Mouse (Mus musculus) naive thymus-derived CD4-positive, alpha-beta T cell, adult 2 months (primary cell): ENCODE measurements around the gene Astn2.

ENCODE experiments used
- DNase-seq: peaks from one replicate; pipeline ENCODE4 v3.0.0-alpha.2; 2011; ENCODE audit warnings: low read depth

Astn2 gene

DNA sequence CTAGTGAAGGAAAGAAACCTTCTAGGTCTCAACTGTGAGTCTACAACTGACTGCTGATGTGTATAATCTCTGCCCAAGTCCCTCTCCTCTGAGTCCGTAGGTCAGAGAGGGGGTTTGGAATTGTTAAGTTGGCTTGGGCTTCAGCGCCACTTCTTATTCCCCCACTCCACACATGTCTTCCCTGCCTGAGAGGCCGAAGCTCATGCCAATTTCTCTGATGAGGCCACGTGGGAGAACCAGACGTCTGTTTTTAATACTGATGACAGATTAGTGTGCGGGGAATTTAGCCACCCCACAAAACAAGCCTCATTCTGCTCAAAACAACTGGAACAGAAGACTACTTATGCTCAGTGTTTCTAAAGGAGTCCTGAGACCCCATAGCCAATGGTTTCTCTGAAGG is 872.8 kb downstream of the Astn2 start:
- no peak for DNase-seq

DNA sequence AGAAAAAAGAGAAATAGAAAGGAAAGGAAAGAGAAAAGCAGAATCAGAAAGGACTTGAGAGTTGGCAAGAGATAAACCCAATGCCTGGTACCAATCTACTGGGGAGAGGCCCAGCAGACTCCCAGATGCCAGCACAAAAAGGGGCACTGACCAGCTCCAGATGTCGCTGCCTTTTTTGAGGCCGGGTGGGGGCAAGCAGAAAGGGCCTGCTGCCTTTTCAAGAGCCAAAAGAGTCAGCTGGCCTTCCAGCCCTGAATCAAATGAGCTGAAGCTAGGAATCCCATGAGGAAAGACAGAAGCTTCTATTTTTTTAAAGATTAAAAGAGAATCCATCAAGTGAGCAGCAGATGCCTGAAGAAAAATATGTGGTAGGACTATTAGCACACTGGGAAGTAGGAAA is 873.5 kb downstream of the Astn2 start:
- no peak for DNase-seq

DNA sequence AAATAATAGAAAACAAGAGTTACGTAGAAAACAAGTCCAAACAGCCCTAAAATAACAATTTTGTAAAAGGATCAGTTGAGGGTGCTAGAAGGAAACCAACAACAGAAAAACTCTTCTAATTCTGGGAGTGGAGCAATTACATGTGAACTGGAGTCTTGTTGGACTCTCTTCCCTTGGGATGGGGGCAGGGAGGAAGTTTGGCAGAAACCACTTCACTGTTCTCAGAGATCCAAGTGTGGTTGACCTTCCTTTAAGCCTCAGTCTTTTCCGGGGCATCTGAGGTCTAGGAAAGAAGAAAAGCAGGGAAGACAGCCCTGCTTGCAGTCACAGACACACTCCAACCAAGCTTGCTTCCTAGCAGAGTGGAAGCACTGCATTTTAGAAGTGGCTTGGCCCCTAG is 896.3 kb downstream of the Astn2 start:
- DNase-seq = no peak

DNA sequence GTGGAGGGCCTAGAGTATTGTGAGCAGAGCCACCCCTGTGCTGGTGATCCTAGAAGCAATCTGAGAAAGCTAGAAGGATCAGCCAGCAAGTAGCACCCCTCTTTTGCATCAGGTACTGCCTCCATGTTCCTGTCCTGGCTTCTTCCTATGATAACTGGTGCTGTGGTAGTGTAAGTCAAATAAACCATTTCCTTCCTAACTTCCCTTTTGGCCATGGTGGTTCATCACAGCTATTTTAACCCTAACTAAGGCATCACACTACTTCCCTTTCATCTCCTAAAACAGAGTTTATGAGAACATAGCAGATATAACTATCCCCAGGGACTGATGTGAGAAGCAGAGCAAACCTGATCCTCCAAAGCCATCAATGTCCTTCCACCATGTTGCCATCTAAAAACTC is 897.5 kb downstream of the Astn2 start:
- no peak for DNase-seq

DNA sequence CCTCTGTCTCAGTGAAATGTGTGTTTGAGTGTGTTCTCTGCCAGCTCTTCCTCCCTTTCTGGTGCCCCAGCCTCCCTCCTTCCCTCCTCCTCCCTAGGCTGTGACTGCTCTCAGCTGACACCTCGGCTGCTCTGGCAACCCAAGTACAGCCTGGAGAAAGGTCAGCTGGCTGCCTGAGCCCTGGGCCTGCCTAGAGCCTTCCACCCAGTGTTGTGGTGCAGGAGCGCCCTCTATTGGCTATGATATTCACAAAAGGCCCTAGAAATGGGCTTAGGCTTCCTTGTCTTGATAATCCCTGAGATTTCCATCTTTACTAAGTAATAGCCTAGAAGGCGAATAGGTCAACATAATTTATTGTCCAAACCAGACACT is 908.0 kb downstream of the Astn2 start:
- DNase-seq = no peak

DNA sequence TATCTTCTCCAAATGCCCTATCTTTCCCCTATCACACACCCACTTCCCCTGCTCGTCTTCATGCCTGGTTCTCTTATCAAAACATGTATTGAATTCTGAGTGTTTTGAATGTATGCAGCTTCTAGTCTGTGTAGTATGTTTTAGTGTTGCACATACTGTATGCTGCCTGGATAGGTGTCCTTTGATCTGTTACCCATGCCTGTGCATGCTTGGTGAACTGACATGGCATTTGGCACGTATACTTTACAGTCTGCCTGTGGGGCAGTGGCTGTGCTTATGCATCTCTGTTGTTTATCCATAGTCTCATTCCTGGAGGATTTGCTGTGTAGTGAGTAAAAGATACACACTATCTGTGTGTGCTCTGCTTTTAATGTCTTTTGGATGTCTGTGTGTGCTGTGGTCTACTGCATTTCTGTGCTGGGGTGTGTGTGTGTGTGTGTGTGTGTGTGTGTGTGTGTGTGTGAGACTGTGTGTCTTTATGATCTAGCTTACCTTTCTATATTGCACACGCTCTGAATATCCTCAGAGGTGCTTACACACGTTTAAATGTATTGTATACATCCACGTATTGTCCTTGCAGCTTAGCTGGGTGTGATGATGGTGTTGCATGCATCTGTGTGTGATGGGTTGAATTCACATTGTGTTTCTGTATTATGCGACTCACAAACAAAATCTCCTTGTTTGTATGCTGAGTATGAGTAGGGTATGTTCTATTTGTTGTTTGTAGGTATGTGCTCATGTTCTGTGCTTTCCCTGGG is 908.5 kb downstream of the Astn2 start:
- DNase-seq = no peak

DNA sequence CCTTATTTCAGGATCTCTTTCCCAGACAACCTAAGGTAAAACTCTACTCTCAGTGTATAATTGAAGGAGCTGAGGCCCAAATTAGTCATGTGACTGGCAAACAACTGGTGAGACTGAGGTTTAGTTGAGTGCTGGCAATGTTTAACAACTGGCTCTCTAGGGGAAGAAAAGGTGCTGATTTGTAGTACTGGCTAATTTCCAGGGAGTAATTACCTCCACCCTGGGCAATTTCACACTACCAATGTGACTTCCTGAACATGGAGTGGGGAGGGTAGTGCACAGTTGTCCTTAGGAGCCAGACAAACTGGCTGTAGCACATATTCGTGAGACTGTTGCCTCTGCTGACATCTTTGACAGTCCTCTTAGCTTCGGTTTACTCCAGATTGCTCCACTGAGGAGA is 912.9 kb downstream of the Astn2 start:
- DNase-seq = no peak

DNA sequence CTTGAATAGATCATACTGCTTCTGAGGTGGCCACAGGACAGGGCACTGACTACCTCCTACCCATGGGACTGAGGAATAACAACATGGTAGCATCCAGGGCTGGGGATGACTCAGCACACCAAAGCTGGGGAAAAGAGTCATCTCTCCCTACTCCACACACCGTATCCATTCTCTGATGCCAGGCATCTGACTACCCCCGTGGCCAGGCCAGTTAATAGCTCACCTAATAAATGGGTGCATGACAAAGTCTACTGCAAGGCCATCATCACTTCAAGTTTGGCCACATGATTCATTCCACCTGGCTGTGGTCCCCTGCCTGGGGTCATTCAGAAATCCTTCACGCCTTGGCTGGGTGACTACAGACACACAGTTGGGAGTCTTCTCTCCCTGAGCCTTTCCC is 914.7 kb downstream of the Astn2 start:
- DNase-seq = no peak

DNA sequence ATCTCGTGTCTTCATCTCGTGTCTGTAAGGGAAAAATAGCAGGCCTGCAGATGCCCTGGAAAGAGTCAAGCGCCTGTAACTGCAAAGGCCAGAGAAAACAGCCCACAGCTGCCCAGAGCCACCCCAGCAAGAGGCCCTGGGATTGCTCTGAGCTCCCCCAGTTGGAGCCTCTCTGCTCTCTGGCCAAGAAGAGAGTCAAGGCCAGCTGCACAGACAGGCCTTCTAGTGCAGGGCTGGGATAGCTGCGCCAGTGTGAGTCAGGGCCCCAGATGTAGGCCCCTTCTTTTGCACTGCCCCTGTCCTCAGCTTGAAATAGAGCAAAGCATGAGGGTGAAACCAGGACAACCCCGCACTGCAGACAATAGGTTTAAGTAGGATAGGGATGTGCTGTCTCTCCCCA is 922.8 kb downstream of the Astn2 start:
- DNase-seq = no peak

DNA sequence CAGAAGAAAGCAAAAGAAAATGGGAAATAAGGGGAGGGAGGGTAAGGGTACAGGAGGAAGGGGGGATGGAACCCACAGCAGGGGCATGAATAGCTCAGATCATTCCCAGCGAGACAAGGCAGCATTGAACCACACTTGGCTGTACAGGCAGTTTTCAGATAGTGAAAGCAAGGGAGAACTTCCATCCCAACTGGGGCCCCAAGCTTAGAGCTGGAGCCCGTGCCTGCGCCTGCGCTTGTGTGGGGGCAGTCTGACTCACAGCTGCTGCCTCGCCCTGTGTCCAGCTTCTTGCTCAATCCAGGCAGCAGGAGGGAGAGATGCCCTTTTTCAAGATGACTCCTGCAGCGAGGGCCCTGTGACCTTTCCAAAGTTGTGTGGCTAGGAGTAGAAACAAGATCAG is 927.3 kb downstream of the Astn2 start:
- DNase-seq = no peak

DNA sequence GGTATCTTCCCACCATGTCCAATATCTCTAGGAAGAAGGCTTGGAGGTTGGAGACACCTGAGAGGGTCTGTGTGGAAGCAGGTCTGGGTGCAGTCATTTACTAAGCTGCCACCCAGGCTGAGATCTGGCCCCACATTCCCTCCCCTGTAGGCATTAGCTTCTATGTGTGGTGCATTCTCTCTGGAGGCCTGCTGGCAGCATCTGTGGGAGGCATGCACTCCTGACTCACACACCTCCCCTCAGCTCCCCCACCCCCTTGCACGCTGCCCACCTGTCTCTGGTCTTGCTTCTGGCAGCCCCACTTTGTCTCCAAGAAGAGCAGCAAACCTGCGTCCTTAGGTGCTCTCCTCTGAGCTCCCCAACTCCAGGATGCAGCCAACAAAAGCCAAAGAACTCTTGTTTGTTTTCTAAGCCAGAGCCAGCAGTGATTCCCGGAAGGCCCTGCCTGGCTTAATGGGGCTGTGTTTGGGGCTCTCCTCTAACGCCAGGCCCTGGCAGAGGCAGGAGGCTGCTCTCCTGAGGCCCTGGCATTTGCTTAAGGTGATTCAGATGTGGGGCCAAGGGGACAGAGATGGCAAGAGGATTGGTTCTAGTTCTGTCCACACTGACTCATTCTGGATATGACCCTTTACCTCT is 928.4 kb downstream of the Astn2 start:
- no peak for DNase-seq

DNA sequence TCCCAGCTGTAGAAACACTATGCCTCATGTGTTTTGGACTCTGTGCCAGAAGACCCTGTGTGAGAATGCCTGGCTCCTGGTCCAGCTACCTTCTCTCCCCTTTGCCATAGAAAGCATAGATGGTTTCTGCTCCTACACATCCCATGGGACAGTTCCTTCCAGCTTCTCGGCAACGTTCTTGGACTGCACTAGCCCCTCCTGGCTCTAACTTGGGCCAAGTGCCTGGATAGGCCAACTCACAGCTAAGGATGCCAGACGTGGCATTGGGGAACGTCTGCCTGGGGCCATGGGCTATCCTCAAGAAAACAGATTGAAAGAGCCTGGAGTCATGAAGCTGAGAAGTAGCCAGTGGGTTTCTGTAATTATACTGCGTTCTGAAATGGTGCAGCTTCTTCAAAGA is 931.3 kb downstream of the Astn2 start:
- no peak for DNase-seq

DNA sequence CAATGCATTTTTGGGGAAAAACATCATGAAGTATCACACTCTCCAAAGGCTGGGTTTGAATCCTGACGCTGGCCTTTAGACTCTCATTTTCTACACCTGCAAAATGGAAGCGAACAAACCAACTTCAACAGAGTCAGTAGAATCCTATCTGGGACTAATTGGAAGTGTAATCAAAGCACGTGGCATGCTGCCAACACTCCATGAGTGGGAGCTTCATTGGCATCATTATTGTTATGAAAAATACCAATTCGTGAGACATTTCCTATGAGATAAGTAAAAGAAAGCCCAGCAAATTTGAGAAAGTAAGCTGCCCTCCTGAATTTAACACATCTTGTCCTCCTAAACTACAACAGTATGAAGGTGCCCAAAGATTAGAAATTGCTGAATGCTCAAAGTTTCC is 955.2 kb downstream of the Astn2 start:
- no peak for DNase-seq

DNA sequence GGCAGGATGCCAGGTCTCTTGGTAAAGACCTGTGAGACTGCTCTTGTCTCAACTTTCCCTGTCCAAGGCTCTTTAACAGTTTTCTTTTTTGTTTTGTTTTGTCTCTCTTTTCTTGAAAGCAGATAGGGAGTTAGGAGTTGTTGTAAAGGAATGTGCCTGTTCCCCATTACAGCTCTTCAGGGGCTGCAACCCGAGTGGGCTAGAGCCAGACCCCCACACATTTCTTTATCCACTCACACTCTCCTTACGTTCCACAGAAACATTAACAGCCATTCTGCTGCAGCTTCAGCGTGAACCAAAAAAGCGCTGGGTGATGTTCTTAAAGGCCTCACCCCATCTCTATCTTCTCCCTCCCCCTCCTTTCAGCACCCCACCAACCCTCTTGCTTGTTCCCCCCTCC is 962.7 kb downstream of the Astn2 start:
- DNase-seq = no peak

DNA sequence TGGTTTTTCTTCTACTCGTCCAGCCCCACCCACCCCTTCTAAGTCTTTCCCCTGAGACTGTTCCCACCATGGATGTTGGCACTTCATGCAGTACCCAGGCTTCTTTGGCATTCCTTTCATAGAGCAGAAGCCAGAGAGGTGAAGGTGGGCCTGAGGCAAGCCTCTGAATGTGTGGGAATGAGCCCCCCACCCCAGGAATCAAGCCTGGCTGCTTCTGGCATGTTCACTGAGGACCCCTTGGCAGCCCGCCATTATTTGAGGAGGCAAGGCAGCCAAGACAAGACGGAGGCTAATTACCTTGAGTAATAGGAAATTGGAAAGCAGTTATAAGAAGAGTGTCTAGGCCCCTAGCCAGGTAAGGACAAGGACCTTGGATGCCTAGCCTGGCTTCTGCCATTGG is 973.6 kb downstream of the Astn2 start:
- no peak for DNase-seq

DNA sequence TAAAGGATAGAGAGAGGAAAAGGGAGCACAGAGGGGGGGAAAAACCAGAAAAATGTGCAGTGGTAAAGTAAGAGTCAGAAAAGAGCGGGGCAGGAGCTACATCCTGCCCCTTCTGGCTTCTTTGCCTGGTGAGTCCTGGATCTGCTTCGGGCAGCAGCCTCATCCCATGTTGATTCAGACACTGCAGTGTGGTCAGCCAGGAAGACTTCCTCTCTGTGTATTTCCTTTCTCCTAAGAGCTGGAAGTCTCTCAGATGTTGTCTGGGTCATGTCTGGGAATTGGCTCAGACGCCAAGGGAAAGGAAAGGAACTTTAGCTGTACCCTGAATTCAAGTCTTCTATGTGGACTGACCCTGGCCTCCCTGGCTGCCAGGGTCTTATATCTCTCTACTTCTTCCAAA is 976.9 kb downstream of the Astn2 start:
- no peak for DNase-seq

DNA sequence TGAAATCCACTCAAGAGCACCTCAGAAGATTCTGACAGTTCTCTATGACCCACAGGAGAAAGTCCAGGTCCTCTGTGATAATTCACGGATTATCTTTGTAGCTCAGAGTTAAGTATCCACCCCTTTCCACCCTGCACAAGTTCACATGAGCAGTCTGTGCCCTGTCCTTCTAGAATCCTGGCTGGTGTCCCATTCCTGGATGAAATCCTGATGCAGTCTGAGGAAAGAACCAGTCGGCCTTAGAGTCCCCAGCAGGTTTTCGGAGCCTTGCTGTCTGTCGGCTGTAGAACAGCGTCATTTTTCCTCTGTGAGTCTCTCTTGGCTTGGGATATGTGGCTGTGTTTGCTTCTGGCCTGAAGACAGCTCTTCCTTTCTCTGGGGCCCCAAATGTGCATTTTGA is 978.0 kb downstream of the Astn2 start:
- no peak for DNase-seq

DNA sequence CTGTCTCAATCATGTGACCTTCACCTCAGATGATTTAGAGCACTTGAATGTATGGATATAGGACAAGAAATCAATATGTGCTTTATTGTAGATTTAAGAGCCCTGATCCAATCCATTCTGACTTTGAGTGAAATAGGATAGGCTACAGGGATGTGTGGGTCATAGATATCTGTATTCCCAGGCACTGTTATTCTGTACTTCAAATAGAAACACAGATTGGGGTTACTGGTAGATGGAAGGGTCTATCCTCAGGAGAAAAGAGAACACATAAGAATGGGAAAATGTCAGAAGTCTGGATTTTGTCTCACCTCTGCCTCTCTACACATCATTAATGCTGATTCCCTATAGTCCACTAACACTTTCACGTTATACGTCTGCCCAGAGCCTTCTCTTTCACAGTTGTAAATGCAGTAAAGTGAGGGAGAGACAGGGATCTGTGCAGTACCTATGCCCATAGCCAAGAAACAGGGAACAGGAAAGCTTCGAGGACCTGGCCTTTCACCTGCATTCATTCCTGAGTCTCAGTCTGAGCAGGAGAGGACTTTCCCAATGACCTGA is 981.3 kb downstream of the Astn2 start:
- no peak for DNase-seq

DNA sequence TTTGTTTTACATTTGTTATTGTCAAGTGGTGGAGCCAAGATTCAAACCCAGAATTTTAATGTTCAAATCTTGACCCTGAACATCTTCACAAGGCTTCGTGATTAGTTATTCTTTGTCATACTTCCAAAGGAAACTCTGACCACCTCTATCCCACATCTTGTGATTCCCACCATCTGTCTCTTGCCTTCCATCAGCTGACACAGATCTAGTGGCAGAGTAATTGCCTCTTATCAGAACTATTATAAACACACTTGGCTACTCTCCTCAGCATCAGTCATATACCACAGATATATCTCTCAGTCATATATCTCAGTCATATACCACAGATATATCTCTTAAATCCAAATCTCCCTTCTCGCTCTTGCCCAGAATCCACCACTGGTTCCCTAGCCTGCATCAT is 983.1 kb downstream of the Astn2 start:
- no peak for DNase-seq

DNA sequence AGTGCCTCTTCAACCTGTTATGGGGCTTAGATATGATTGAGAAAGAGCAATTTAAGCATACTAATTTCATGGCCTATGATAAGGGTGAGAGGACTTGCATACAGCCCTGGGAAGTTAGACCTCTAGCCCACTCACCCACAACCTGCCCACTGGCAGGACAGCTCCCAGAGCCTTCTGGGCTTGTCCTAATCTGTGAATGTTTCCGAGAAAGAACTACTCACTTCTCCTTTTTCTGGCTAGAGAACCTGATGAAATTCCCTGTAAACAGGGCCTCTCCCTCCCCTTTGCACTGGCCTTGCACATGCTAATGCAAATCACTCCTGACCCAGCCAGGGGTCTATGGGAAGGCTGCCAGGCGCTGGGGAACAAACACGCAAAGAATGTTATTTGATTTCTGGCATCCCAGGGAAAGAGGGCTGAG is 983.9 kb downstream of the Astn2 start:
- no peak for DNase-seq

DNA sequence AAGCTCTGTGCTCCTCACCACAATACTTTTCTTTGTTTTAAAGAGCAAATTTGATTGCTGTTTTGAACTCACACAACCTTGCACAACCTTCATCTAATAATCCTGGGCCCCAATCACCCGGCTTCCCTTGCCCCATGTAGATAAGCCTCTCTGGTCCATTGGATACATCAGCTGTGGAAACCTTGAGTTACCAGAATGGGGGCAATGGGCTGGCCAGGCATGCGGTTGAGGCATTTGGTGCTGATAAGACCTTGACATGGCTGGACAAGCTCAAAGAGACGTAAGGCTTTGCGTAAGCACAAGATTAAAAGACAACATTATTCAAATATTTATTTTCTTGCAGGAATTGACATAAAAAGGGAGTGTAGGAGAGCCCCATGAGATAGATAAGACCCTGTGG is 988.9 kb downstream of the Astn2 start:
- DNase-seq = no peak

DNA sequence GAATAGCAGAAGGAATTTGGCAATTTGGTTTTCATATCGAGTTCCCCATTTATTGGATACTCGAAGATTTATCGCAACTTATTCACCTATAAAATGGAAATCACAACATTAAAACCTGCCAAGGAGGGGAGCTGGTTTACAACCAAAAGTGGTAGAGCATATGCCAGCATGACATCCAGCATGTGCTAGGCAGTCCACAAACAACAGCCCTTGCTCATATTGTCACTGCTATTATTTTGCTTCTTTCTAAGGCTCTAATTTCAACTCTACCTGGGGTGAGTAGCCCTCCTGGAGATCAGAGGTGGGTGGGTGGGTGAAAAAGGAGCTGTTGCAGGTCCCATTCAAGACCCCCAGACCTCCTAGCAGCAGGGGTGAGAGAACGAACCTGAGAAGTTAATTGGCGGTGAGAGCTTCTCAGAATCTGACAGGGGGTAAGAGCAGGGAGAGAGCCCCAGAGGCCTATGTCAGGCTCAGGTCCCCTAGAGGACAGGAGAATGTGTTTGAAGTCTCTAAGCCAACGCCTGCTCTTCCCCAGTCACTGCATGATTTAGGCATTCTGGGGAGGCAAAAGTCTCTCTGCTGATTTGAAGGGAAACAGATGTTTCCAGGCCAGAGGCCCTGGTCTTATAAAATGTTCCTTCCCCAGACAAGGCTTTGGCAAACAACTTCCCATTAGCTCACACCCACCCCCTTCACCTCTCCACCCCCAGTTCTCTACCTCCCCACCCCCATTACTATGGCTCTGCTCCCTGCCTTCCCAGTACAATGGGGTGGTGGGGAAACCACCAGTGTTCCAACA is 1001.4 kb downstream of the Astn2 start:
- no peak for DNase-seq

DNA sequence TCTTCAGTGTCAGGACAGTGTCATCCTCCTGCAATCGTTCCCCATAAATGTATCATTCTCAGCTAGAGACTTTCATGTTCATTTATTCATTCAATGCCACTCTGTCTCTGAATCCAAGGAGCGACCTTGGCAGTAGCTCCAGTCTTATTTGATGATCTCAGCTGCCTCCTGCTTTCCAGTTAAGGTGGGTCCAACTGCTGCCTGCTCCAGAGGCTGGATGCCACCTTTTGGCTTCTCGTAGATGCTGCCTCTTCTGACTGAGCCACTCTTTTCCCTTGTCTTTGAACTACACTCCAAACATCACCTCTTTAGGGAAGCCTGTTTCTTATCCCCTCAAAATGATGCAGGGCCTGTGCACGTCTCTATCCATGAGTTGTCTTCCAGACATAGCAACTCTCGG is 1002.1 kb downstream of the Astn2 start:
- DNase-seq = no peak
